Mouse (Mus musculus) spleen, adult 12 weeks (tissue): ENCODE measurements around the gene Usp6nl.
A peak's percentile ranks its signal among the peaks of the same experiment; 100 is the strongest.

Experiments used
- DNase-seq: peaks from one replicate; pipeline ENCODE4 v3.0.0; 2022; ENCODE audit warnings: low spot score

Gene Usp6nl

DNA sequence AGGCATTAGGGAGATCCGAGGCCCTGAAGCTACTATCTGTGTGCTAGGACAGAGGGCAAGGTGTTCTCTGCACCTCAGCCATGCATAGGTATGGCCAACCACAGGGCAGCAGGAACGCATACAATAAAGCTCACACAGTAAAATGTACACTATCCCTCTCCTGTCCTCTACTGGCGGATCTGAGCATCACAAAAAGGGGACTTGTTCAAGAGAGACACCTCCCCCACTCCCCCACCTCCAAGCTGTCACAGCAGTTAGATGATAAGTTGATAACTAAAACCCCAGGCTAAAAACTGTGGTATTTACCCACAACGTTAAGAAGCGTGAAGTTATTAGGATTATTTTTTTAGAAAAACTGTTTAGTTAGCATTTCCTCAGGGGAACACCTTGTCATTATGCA is 151.4 kb downstream of the Usp6nl start:
- DNase-seq = no peak

DNA sequence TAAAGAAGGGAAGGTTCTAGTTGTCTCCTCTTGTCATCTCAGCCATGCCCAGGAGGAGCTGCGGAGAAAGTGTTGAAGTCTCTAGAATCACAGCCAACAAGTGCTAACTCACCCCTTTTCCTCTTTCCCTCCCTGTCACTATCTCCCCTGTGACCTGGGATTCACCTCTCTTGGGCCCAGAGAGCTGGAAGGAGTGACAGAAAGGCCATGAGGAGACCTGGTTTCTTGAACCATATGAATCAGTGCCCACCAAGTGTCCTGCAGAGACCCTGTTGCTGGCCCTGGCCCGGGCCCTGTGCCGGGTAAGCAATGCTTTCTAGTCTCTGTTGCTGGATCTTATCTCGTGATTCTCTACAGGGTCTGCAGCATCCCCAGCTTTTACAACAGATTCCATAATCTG is 155.4 kb downstream of the Usp6nl start:
- DNase-seq = no peak

DNA sequence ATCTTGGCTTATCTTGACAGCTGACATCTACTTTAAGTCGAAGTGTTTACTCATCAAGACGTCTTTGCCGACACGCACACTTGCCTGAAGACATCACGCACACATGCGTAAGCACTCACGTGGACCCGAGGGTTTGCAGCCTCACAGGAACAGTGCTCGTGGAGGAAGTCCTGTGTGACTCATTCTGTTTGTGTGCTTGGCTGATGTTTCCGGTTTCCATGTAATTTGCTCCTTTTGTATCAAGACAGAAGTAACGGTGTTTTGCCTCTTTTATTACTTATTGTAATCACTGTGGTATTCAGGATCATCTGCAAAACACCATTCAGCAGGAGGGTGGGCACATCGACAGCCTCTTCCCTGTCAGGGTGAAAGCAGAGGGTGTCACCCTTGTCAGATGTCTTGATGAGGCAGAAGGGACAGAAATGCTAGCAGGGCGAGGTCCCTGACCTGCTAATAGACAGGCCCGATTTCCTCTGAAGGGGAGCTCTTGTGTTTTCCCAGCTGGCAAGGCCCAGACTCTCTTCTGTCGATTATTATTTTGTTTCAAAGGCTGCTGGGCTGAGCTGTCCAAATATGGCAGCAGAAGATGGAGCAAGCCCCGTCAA is 156.0 kb downstream of the Usp6nl start:
- peak; percentile 41 for DNase-seq

- DNase-seq = no peak
Measured at GRCm38 (mm10) chr2:6478966-6479391, 156.5 kb downstream of the Usp6nl start.

DNA sequence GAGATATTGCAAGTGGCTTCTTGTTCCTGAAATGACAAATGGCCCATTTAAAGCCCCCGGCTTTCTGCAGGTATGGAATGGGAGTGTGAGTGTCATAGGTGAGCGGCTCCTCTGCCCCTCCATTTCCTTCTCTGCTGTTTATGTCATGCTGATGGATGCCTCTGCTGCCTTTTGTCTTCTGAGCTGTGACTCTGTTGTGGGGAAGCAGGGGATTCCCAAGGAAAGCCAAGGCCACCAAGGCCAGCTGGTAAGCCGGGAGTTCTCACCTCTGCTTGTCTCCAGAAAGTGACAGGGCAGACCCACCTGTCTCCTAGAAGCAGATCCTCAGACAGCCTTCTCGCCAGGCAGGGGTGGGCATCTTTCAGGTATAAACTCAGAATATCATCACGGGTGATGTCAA is 157.2 kb downstream of the Usp6nl start:
- no peak for DNase-seq

GRCm38 (mm10) chr2:6481966-6482365 is 159.5 kb downstream of the Usp6nl start:
- DNase-seq = no peak

DNA sequence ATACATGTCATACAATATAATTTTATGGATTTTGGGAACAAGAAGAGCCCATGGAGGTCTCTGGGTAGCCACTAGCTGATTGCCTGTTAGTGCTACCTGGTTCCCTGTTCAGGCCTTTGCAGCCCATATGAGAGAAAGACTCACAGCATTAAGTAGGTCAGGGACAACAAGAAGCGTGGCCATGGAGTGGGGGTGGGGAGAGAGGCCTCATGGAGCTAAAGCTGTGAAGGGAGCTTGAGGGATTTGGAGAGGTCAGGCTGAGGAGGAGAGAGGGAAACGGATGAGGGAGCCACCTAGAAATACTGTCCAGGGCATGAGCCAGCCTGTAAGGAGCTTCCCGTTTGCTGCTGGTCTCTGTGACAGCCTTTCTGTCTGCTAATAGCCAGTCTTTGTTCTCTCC is 159.9 kb downstream of the Usp6nl start:
- no peak for DNase-seq

DNA sequence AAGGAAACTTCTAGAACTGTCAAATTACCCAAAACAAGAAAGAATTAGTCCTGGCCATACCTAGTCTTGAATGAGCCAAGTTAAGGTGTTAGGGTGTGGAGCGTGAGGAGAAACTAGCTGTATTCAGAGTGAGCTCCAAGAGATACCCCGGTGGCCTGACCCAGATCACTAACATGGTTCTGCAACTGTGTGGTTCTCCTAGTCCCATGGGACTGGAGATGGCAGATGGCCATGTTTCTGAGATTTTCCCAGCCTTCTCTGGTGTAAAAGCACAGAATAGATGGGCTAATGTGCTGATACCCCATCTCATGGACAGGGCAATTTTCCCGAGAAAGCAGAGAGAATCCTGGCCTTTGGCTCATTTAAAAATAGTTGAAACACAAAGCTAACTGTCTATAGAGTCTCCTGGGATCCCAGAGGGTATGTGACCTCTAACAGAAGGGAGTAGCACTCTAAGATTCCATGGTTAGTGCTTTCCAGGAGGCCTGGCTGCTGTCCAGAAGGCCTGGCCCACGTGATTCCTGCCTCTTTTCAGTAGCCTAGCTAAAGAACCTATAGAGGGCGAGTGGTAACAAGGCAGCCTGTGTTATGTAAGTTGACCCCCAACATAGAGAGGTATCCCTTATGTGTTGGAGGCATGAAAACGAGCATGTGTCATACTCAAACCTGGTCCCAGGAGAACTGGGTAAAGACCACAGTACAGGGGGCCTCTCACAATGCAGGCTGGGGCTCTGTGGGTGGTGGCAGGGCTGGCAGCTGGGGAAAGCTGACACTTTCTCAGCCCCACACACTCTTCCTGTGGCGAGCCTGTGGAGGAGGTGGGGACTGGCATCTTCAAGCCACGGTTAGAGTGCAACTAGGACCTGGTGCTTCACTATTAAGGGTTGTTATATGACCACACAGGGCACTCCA is 160.9 kb downstream of the Usp6nl start:
- no peak for DNase-seq

GRCm38 (mm10) chr2:6484179-6484578 is 161.7 kb downstream of the Usp6nl start:
- no peak for DNase-seq

- DNase-seq = no peak
Measured at GRCm38 (mm10) chr2:6487566-6488488, 165.4 kb downstream of the Usp6nl start.

GRCm38 (mm10) chr2:6488489-6489056 is 166.1 kb downstream of the Usp6nl start:
- no peak for DNase-seq

DNA sequence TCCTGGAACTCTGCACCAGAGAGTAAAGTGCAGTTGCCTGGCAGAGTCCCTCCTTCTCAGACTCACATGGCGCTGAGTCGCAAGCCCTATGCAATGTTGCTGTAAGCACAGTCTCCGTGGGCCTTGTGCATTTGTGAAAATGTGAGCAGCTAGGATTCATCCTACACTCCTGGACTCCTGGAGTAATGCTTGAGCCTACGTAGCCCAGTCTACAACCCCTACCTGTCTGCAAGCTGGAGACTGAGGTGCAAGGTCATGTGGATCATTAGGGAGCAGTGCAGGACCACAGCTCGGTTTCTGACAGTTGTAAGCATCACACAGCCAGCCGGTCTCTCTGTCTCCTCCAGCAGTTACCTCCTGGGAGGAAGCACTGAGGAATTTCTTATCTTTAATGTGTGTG is 167.6 kb downstream of the Usp6nl start:
- DNase-seq = no peak

DNA sequence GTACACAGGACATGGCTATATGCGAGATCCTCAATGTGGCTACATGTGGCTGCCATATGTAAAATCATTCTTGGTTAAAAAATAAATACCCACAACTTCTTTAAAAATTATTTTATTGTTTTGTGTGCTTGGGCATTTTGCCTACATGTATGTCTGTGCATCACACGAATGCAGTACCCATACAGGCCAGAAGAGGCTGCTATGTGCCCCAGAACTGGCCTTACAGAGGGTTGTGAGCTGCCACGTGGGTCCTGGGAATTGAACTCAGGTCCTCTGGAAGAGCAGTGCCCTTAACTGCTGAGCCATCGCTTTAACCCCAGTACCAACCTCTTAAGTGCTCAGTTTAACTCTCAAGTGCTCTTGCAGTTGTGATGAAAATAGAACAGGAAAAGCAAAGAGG is 168.4 kb downstream of the Usp6nl start:
- no peak for DNase-seq

DNA sequence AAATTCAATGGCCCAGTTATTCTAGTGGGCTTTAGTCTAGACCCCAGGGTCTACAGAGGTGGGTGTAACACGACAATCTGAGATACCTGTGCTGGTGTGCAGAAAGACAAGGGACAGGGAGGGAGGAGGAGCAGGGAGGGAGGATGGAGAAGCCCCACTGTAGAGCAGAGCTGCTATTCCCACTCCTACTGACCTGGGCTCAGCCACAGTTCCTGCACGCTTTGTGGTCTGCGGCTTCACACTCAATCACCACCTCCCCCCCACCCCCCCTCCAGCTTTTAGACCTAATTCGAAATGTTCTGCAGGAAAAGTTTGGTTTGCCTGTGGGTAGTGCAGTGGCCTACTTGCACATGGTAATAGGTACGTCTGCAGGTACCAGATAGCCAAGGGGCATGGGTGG is 171.4 kb downstream of the Usp6nl start:
- DNase-seq = no peak
